Mouse (Mus musculus): ENCODE data around the gene Prss33.

Prss33 gene

DNA sequence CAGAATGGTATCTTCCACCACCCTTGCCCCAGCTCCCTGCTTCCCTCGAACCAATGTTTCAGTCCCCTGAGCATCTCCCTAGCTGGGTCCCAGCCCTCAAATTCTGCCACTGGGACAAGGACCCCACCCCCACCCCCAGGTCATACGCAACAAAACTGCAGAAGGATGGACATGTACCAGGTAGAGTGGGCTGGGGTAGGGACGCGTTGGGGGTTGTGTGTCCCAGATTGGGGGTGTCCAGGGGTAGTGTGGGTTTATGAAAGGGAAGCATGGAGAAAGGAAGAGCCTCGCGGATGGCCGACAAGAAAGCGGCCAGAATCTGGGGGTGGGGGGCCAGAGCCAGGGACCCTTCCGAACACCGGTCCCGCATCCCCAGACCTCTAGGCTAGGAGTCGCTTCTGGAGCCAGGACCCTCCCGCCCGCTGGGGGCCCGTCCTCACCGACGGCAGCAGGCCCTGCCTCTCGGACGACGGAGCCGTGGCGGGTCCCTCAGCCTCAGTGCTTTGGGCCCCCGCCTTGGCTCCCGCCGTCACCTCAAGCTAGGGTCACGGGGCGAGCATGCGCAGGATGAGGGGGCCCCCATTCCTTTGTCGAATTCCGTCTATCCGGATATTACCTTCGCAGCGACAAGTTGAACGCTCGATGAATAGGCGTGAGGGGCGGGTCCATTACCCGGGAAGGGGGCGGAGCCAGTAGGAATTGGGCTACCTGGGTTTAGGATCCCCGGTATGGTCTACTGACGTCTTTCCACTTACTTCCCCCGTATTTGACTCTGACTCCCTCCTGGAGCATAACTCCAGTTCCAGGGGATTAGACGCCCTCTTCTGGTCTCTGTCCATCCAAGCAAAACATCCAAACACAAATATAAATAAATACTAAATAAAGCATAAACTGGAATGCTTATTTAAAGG, 50.0 kb downstream of the Prss33 start, which contains the start of gene Flywch2:
TSS of gene Flywch2 (minus strand) at position 521 of the 911 bp plus-strand sequence.
- DNase-seq (ENCODE audit: low read depth): peak; percentile 70

DNA sequence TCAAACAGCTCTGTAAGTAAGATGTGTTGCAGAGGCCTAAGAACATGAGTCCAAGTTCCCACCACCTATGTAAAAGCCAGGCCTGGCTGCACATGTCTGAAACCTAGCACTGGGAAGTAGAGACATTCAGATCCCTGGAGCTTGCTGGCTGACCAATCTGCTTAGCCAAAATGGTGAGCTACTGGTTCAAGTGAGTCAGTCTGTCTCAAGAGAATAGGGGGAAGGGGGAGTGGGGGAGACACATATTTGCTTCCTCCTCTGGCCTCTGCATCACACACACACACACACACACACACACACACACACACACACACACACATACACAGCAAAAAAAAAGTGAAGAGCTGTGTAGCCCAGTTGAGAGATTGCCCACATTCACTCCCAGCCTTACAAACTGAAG, 52.5 kb downstream of the Prss33 start:
- no peak for DNase-seq (ENCODE audit: low read depth)
